Mouse (Mus musculus) neutrophil, adult 59 days (primary cell): ENCODE results near the gene Hpcal1. TPM values are rescaled to one million over a fixed set of nuclear protein-coding genes. Genes with fewer than 3 reads are reported as not detected.

ENCODE experiments used
- total RNA-seq, 2 experiments: library from RNA; stranded (reverse); gene quantifications; 1 replicate in 1 of 2; 2 replicates in 1 of 2; pipeline ENCODE4 v1.2.4; 2023

The Hpcal1 gene
- total RNA-seq, result 100 to 1,000 TPM; 145 to 155 TPM

DNA sequence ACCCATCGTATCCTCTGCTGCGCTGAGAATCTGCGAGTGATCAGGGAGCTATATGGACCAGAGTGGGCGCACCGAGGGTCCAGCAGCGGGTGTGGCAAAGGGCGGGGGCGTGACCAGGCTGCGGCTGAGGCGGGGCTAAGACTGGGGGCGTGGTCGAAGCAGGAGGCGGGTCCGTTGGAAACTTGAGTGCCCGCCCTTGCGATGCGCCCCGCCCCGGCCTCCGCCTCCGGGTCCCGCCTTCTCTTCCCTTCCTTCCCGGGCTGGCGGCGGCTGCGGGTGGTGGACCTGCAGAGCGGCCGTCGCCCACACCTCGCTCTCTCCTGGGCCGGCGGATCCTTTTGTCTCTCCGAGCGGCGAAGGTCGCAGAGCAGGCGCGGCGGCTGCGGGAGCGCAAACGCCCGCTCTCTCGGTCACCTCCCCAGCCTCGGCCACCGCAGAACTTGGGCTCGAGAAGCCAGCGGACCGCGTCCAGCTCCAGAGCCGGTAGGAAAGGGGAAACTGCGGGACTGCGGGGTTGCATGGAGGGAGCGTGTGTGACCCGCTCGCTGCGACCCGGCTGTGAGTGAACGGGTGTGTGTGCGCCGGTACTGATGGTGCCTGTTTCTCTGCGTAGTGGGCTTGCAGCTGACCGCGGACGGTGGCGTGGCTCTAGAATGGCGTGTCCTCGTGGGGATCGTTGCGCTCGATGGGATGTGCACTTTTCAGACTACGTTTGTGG is at the start of gene Hpcal1:
Gene Hpcal1, plus strand, starts transcription at position 293 of the 718 bp plus-strand sequence.

Other genes starting within 250 kb of the Hpcal1 start
- gene Odc1, start 146.1 kb upstream of the Hpcal1 start, total RNA-seq, result 100 to 1,000 TPM; 143 to 185 TPM